Mouse (Mus musculus) thymus, adult 2 months (tissue): Measurements from ENCODE around the gene Rptor. TPM values are rescaled to one million over a fixed set of nuclear protein-coding genes. Genes with fewer than 3 reads are reported as not detected.

Experiments used
- DNase-seq: peaks from one replicate; pipeline ENCODE4 v3.0.0; 2021
- H3K27ac ChIP-seq: fragments of 200-500 bp; 2 replicates; pipeline ENCODE4 v1.5.1; 2012; ENCODE audit warnings: low read length, control low read depth; ENCODE audit not compliant: control insufficient read depth, insufficient read depth
- H3K27me3 ChIP-seq: fragments of 200-500 bp; 2 replicates; pipeline ENCODE4 v1.6.1; 2012; ENCODE audit warnings: mild to moderate bottlenecking, low read length, moderate library complexity, mixed read lengths; ENCODE audit not compliant: control insufficient read depth, insufficient read depth
- H3K36me3 ChIP-seq: fragments of 200-500 bp; 2 replicates; pipeline ENCODE4 v1.6.1; 2012; ENCODE audit warnings: mild to moderate bottlenecking, low read length, moderate library complexity; ENCODE audit not compliant: control insufficient read depth, insufficient read depth
- H3K4me1 ChIP-seq: fragments of 200-500 bp; replicated peaks from 2 replicates; pipeline ENCODE4 v1.6.1; 2012; ENCODE audit warnings: low read length; ENCODE audit not compliant: control insufficient read depth, insufficient read depth
- H3K4me3 ChIP-seq: fragments of 200-500 bp; 2 replicates; pipeline ENCODE4 v1.5.1; 2012; ENCODE audit warnings: mild to moderate bottlenecking, low read length, control low read depth, moderate library complexity; ENCODE audit not compliant: control insufficient read depth, insufficient read depth
- CTCF ChIP-seq: fragments of 200-500 bp; IDR thresholded peaks from 2 replicates; pipeline ENCODE4 v1.5.1; 2012; ENCODE audit warnings: mild to moderate bottlenecking, control low read depth, low read length, moderate library complexity, borderline replicate concordance; ENCODE audit not compliant: control insufficient read depth, poor library complexity, insufficient read depth; ENCODE audit errors: extremely low read depth
- POLR2A ChIP-seq: fragments of 200-500 bp; IDR thresholded peaks from 2 replicates; pipeline ENCODE4 v1.6.1; 2012; ENCODE audit warnings: mild to moderate bottlenecking, low read length, control low read depth, moderate library complexity; ENCODE audit not compliant: control insufficient read depth, poor library complexity, insufficient read depth; ENCODE audit errors: extremely low read depth
- WGBS: fragments of 180-500 bp; shearing (Covaris S2); methylation state at CpG from one replicate; pipeline ENCODE4 v1.1.7; 2018; 5-methylcytosine and 5-hydroxymethylcytosine counted together
- polyA plus RNA-seq: library from polyadenylated mRNA; depleted of rRNA; stranded (reverse); fragments of >200 nt; gene quantifications from 2 replicates; pipeline ENCODE4 v1.2.3, GENCODE M21; 2012

The Rptor gene
- polyA plus RNA-seq, 1 experiment: 58.7 TPM

DNA sequence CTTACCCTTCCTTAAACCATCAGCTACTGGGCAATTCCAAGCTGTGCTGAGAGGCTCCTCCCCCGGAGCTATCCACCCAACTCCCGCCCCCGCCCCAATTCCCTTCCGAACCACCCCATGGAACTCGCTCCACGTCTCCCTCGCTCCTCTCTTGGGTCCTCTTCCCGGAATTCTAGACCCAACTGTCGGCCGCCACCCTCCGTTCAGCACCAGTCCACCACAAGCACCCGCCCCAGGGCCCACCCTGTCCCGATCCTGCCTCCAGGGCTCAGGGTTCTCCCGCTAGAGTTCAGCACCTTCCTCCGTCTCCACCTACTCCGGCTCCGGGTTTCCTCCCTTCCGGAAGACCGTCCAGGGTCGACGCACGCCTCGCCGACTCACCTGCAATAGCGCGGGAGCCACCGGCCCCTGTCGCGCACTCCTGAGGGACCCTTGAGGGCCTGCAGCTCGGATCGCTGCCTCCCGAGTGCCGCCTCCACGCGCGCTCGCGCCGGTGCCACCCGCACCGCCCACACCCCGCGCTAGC is 339.6 kb downstream of the Rptor start:
- Histone ChIP-seq H3K27ac (no peak overlapping the region), H3K4me1 (peaks cover 50% of the 10 kb centered on the region), H3K36me3 (no peaks in the 10 kb centered on the region), H3K27me3 (no peaks in the 10 kb centered on the region), H3K4me3 (peak overlapping the region; percentile 65)
- TF ChIP-seq CTCF: no peak
- TF ChIP-seq POLR2A: no peak
- WGBS: under 1% methylated on average over 43 of the region's 43 CpGs
- no peak for DNase-seq

DNA sequence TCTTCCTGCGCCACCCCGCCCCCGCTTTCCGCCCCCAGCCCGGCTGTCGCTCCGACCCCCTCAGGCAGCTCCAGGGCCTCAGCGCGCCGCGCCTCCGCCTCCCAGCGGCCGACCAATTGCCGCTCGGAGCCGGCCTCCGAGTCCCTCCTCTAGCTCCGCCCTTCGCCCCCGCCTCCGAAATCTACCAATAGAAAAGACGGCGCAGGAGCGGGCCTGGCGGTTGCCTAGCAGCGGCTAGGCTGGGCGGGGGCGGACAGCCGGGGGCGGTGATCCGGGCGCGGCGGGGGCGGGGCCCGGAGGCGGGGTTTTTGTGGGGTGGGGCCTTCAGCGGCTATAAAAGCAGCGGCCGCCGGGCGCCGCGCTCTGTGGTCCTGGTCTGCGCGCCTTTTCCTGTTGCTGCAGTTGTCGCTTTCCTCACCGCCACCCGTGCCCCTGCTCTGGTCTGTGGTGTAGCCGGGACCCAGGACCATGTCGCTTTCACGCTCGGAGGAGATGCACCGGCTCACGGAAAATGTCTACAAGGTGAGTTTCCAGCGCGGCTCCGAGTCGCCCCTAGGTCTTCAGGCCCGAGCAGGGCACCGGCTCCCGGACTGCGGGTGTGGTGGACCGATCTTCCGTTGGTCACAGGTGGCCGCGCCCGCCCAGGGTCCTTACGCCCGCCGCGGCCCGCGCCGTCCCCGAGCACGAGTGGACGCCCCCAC is 340.2 kb downstream of the Rptor start, which contains the start of gene Baiap2:
Gene Baiap2 (plus strand): TSS at position 37 of the 701 bp plus-strand sequence.
- no peak for TF ChIP-seq CTCF
- peak; percentile 98 for TF ChIP-seq POLR2A
- Histone ChIP-seq H3K36me3 (no peaks in the 10 kb centered on the region), H3K27me3 (no peaks in the 10 kb centered on the region), H3K4me3 (peak within 1 kb of the TSS; percentile 68), H3K27ac (no peak within 1 kb of the TSS), H3K4me1 (peaks cover 45% of the 10 kb centered on the region)
- under 1% methylated on average over 78 of the region's 79 CpGs for WGBS
- peak; percentile 99 for DNase-seq

DNA sequence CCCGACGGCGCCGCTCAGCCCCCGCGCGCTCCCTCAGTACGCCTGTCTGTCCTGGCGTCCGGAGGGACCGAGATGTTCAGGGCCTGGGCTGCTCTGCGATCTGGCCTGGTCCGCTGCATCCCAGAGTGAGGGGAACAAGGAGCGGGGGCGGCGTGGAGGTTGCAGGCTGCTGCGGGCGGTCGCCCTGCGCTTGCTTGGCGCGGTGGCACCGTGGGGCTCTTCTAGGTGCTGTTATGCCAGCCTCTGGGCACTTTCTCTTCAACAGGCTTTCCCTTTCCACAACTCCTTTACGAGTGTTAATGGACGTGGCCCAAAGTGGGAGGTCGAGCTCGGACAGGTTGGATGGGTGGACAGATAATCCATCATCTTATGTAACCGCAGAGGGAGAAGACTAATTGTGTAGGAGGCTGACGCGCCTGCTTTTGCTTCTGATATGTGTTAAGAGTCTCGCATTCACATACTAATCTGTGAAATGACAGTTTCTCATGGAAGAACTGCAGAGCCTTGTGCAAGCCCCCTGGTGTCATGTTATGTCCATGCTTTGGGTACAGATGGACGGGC is 340.8 kb downstream of the Rptor start:
- no peaks in the 10 kb centered on the region for H3K27me3 ChIP-seq
- DNase-seq: peak; percentile 45
- peak overlapping the region; percentile 68 for H3K4me3 ChIP-seq
- peaks cover 41% of the 10 kb centered on the region for H3K4me1 ChIP-seq
- H3K36me3 ChIP-seq: no peaks in the 10 kb centered on the region
- WGBS: 4% methylated on average over 32 of the region's 32 CpGs
- H3K27ac ChIP-seq: no peak overlapping the region
- TF ChIP-seq POLR2A (no peak), CTCF (no peak)

DNA sequence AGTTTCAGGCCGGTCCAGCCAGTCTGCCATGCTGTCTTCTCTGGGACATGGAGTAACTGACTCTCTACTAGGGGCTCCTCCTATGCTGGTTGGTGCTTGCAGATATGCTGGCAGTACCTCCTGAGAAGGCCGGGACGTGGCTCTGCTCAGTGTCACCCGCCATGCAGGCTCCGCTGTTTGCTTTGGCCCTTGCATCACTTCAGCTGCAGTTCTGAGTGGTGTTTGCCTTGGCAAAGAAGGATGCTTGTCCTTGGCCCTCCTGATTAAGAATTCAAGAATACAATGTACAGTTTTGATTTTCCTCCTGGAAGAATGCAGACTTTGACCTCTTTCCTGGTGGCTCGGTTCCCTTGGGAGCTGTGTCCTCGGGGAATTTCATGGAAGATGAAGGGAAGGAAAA is 342.6 kb downstream of the Rptor start:
- peaks cover 29% of the 10 kb centered on the region for H3K4me1 ChIP-seq
- H3K27me3 ChIP-seq: no peaks in the 10 kb centered on the region
- TF ChIP-seq CTCF: no peak
- TF ChIP-seq POLR2A: no peak
- DNase-seq: no peak
- H3K4me3 ChIP-seq: no peak overlapping the region
- H3K27ac ChIP-seq: no peak overlapping the region
- 90% methylated on average over 7 of the region's 7 CpGs for WGBS
- no peaks in the 10 kb centered on the region for H3K36me3 ChIP-seq

DNA sequence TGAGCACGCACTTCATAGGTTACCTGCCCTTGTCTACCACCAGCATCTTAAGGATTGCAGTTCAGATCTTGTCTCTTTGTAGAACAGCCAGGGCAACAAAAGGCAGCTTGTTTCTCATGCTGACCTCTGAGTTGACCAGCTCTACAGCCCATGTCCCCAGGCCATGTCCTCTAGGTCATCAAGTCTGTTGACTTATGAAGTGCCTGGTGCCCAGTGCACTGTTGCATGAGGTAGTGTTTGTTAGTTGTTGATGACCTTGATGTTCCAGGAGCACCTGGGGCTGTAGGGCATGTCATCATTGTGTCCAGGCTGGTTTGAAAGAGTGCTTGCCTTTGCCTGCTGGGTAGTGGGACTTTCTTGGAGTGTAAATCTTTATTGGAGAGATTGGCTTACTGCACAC is 344.7 kb downstream of the Rptor start:
- no peaks in the 10 kb centered on the region for H3K27me3 ChIP-seq
- no peak overlapping the region for H3K4me3 ChIP-seq
- H3K4me1 ChIP-seq: peaks cover 17% of the 10 kb centered on the region
- TF ChIP-seq POLR2A: no peak
- no peak for TF ChIP-seq CTCF
- H3K27ac ChIP-seq: no peak overlapping the region
- no peaks in the 10 kb centered on the region for H3K36me3 ChIP-seq
- 100% methylated on average over 1 of the region's 1 CpGs for WGBS
- DNase-seq: no peak

DNA sequence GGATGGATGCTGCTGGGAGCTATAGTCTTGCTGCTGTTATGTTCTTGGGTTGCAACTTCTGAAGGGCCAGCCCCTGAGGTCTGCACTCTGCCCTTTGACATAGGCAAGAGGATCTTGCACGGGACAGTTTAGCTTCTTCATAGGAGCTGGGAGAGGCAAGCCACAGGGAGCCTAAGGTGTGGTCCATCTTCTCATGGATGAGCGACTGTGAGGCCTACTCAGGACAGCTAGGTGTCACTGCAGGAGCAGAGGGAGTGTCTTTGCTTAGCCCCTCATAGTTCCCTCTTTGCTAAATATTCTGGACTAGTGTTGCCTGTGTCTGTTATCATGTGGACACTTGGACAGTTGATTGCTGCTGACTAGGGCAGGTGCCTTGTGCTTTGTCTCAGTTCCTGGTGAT is 345.2 kb downstream of the Rptor start:
- 87% methylated on average over 2 of the region's 2 CpGs for WGBS
- TF ChIP-seq CTCF: no peak
- TF ChIP-seq POLR2A: no peak
- Histone ChIP-seq H3K4me1 (peaks cover 17% of the 10 kb centered on the region), H3K36me3 (no peaks in the 10 kb centered on the region), H3K27ac (no peak overlapping the region), H3K27me3 (no peaks in the 10 kb centered on the region), H3K4me3 (no peak overlapping the region)
- no peak for DNase-seq
